Mouse (Mus musculus): ENCODE measurements around the gene Zzef1.

DNA sequence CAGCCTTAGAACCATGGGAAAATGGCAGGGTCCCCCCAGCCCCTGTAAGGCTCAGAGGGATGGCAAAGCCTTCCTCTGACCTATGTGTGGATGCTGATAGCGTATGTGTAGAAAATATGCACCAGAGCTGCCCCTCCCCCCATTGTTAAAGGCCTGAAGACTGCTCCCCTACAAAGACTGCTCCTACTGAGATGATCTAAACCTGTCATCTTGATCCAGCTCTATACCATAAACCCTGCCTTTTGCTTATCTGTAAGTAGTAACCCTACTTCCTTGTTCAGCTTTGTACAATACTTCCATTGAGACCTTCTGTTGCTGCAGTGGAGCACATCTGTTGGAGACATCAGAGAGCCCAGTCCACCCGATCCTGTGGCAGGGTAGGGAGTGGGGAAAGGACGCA is 9.2 kb downstream of the Zzef1 start:
- TF ChIP-seq CTCF (IDR thresholded peaks at IDR 0.05; ENCODE audit: control insufficient read depth, insufficient read depth, low read length) (no peak), POLR2A (IDR thresholded peaks at IDR 0.05; ENCODE audit: borderline replicate concordance, control insufficient read depth, low read depth, low read length) (no peak)

Data from bone marrow, adult 2 months (tissue).